Mouse (Mus musculus) embryo, embryonic 11 days (tissue): ENCODE results near the gene Anxa2.

ENCODE experiments used
- DNase-seq: peaks from one replicate; pipeline ENCODE4 v3.0.0-alpha.2; 2015

Anxa2 gene

DNA sequence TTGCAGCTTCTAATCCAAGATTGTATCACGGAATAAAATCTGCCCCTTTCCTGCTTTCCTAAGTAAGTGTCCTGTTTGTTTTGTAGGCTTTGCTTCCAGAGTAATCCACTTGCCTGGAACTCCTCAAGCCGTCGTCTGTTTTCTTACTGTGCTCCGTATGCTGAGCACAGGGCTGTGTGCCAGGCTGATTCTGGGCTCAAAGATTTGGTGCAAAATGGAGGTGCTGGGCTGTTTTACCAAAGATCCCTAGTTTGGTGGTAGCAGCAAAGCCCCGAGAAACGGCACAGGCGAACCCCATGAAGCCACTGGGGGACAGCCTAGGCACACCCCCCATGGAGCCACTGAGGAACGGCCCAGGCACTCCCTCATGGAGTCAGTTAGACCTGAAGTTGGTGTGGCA, 60.8 kb downstream of the Anxa2 start:
- no peak for DNase-seq

DNA sequence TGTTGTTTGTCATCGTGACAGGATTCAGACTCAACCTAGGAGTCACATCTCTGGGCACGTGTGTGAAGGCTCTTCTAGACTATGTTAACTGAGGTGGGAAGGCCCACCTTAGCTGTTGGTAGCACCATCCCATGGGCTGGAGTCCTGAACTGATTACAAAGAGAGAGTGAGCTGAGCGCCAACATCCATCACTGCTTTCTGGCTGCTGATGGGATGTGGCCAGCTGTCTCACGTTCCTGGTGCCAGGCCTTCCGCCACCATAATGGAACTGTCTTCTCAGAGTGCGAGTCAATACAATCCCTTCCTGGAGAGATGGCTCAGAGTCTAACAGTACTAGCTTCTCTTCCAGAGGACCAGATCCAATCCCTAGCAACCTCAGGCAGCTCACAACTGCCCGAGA, 62.0 kb downstream of the Anxa2 start:
- no peak for DNase-seq

DNA sequence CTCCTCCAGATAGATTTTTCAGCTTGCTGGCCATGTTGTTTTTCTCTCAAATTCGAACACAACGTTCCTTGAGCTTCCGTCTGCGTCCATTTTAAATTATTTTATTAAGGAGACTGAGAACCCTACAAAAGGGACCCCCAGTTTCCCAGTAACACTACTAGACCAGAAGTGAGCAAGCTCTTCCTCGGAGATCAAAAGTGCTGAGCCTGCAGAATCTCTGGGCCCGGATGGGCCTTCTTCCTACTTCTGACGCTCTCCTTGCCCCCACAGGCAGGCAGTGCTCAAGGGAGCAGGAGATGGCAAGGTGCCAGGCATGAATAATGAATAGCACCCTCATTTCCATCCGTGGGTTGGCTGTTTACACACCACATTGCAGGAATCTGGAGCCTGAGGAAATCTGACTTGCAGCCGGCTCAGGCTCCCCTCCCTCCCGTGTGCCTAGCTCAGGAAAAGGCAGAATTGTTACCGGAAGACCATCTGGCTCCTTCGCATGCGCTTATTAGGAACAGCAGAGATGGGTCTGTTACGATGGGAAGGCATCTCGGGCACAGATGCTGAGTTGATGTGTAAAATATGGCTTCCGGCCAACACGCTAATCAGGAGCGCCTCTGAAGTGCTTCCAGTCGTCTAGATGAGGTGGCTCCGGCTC, 64.1 kb downstream of the Anxa2 start:
- peak; percentile 20 for DNase-seq
